Mouse (Mus musculus) frontal cortex, postnatal 25 days (tissue): ENCODE measurements around the gene Tgfb1.

ENCODE experiments used
- DNase-seq, 2 experiments: peaks; one replicate each; pipeline ENCODE4 v3.0.0; 2022; ENCODE audit warnings: low spot score in 2 of 2

Tgfb1 gene

GRCm38 (mm10) chr7:25734991-25735390 lies 48.2 kb downstream of the Tgfb1 start:
- DNase-seq = no peak

- DNase-seq = no peak
These were observed 50.1 kb downstream of the Tgfb1 start for GRCm38 (mm10) chr7:25736920-25737319.

- DNase-seq = no peak
These were observed 51.5 kb downstream of the Tgfb1 start for GRCm38 (mm10) chr7:25738277-25738676.

- DNase-seq = no peak
These were observed 60.0 kb downstream of the Tgfb1 start for GRCm38 (mm10) chr7:25746844-25747243.

GRCm38 (mm10) chr7:25753076-25753475 lies 66.3 kb downstream of the Tgfb1 start:
- no peak for DNase-seq

GRCm38 (mm10) chr7:25753643-25754438 lies 67.0 kb downstream of the Tgfb1 start:
- DNase-seq = no peak

- no peak for DNase-seq
These were observed 67.6 kb downstream of the Tgfb1 start for GRCm38 (mm10) chr7:25754439-25754737.
